Mouse (Mus musculus) forebrain, embryonic 13.5 days (tissue): ENCODE measurements around the gene Kidins220. TPM values are rescaled to one million over a fixed set of nuclear protein-coding genes. Genes with fewer than 3 reads are reported as not detected.
A peak's percentile ranks its signal among the peaks of the same experiment; 100 is the strongest.

Source experiments
- ATAC-seq: fragments of 200-750 bp; cut with Nextera tagmentation; 2 replicates; pipeline ENCODE4 v1.8.0; 2017
- H3K27ac ChIP-seq: fragments of 300-500 bp; sonication (generic); 2 replicates; pipeline ENCODE4 v1.5.1; 2015; ENCODE audit warnings: inconsistent platforms, mild to moderate bottlenecking, moderate library complexity
- H3K27me3 ChIP-seq: fragments of 300-500 bp; sonication (generic); 2 replicates; pipeline ENCODE4 v1.6.1; 2015; ENCODE audit warnings: mild to moderate bottlenecking, inconsistent platforms
- H3K36me3 ChIP-seq: fragments of 300-500 bp; sonication (generic); 2 replicates; pipeline ENCODE4 v1.6.1; 2015; ENCODE audit warnings: mild to moderate bottlenecking, inconsistent platforms; ENCODE audit not compliant: poor library complexity, severe bottlenecking
- H3K4me1 ChIP-seq: fragments of 300-500 bp; sonication (generic); 2 replicates; pipeline ENCODE4 v1.6.1; 2015; ENCODE audit warnings: inconsistent platforms
- H3K4me2 ChIP-seq: fragments of 300-500 bp; sonication (generic); 2 replicates; pipeline ENCODE4 v1.6.1; 2015; ENCODE audit warnings: inconsistent platforms, mild to moderate bottlenecking, moderate library complexity
- H3K4me3 ChIP-seq: fragments of 300-500 bp; sonication (generic); 2 replicates; pipeline ENCODE4 v1.5.1; 2015; ENCODE audit warnings: mild to moderate bottlenecking, inconsistent platforms
- H3K9ac ChIP-seq: fragments of 300-500 bp; sonication (generic); 2 replicates; pipeline ENCODE4 v1.6.1; 2015; ENCODE audit warnings: mild to moderate bottlenecking, inconsistent platforms
- H3K9me3 ChIP-seq: fragments of 300-500 bp; sonication (generic); replicated peaks from 2 replicates; pipeline ENCODE4 v1.6.1; 2016; ENCODE audit warnings: inconsistent platforms
- WGBS: fragments of 180-500 bp; shearing (Covaris S2); methylation state at CpG from one replicate; pipeline ENCODE4 v1.1.7; 2015; 5-methylcytosine and 5-hydroxymethylcytosine counted together
- polyA plus RNA-seq: library from polyadenylated mRNA; unstranded; fragments of >200 nt; fragmentation: Nextera tagmentation; extraction: Ambion mirVana; gene quantifications from 2 replicates; pipeline ENCODE4 v1.2.1, GENCODE M21; 2015

Kidins220 gene
- polyA plus RNA-seq, result 72.4 and 88.3 TPM in 2 replicates

DNA sequence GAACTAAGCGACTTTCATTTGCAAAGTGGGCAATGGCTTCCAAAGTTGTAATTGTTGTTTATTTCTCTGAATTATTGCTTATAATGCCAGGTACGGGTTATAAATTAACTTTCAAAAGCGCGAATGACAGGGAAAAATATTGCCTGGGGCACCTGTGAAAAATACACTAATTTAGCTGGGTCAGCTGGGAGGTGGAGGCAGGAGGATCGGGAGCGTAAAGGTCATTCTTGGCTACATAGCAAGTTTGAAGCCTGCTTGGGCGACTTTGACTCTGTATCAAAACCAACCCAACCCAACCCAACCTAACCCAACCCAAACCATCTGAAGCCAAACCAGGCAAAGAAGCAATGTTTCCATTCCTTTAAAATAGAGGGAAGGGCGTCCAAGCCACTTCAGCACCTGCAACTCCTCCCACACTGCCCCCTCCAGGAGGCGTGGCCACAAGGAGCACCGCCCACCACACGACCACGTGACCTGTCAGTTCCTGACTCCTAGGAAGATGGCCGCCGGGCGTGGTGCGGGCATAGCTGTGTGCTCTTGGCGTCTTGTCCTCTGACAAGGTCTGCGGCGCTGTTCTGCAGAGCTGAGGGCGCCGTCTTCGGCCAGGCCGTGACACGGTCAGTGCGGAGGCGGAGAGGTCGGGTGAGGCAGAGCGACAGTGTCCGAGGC lies at the start of gene Kidins220:
Kidins220 (plus strand) TSS at position 480 of the 669 bp plus-strand sequence.
- Histone ChIP-seq H3K4me3 (peak within 1 kb of the TSS; percentile 83), H3K27ac (peak within 1 kb of the TSS; percentile 93), H3K27me3 (no peaks in the 10 kb centered on the region), H3K9ac (peak within 1 kb of the TSS; percentile 87), H3K36me3 (no peaks in the 10 kb centered on the region), H3K9me3 (no peaks in the 10 kb centered on the region), H3K4me1 (peaks cover 14% of the 10 kb centered on the region), H3K4me2 (peak within 1 kb of the TSS; percentile 60)
- ATAC-seq, result peak; percentile 95
- 17% methylated on average over 29 of the region's 29 CpGs for WGBS

DNA sequence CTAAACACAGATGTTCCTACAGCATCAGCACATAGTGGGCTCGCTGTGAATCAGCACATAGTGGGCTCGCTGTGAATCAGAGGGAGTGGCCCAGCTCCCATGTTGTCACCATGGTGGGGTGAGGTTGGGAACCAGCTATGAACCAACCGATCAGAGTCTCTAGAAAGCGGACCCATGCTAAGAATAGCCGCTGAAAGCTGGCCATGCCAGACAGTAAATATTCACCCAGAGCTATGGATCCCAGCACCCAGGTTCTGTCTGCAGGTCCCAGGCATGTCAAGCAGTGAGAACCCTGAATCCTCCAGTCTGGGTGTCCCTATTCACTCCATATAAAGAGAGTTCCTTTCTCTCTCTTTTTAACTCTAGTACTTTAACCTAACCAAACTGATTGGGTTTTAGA lies 49.4 kb upstream of the Kidins220 start:
- no peak overlapping the region for H3K4me2 ChIP-seq
- H3K4me1 ChIP-seq, result peaks cover 16% of the 10 kb centered on the region
- no peaks in the 10 kb centered on the region for H3K27me3 ChIP-seq
- ATAC-seq, result no peak
- H3K36me3 ChIP-seq, result peaks cover 7% of the 10 kb centered on the region; the same call in 1 of the 2 replicates
- 83% methylated on average over 5 of the region's 5 CpGs for WGBS
- no peak overlapping the region for H3K9ac ChIP-seq
- no peak overlapping the region for H3K4me3 ChIP-seq
- H3K27ac ChIP-seq, result no peak overlapping the region
- no peaks in the 10 kb centered on the region for H3K9me3 ChIP-seq

DNA sequence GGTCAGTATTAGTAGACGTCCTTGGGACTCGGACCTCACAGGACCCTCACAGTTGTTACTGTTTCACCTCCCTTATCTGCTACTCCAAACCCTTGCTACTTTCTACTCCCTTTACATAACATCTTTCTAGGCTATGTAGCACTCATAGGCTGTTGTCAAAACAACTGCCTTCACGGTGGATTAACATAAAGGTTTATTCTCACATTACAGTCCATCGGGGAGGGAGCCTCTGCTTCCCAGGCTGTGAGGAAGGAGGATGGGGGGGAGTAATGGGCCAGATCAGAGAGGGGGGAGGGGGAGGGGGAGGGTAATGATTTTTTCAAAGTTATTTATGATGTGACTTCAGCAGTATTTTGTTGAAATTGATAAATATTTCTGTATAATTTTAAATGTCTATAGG lies 49.0 kb upstream of the Kidins220 start:
- Histone ChIP-seq H3K27ac (no peak overlapping the region), H3K4me3 (no peak overlapping the region), H3K9me3 (no peaks in the 10 kb centered on the region), H3K36me3 (peaks cover 7% of the 10 kb centered on the region; the same call in 1 of the 2 replicates), H3K9ac (no peak overlapping the region), H3K4me1 (peaks cover 16% of the 10 kb centered on the region), H3K27me3 (no peaks in the 10 kb centered on the region), H3K4me2 (no peak overlapping the region)
- ATAC-seq, result no peak
- WGBS, result 51% methylated on average over 4 of the region's 4 CpGs

DNA sequence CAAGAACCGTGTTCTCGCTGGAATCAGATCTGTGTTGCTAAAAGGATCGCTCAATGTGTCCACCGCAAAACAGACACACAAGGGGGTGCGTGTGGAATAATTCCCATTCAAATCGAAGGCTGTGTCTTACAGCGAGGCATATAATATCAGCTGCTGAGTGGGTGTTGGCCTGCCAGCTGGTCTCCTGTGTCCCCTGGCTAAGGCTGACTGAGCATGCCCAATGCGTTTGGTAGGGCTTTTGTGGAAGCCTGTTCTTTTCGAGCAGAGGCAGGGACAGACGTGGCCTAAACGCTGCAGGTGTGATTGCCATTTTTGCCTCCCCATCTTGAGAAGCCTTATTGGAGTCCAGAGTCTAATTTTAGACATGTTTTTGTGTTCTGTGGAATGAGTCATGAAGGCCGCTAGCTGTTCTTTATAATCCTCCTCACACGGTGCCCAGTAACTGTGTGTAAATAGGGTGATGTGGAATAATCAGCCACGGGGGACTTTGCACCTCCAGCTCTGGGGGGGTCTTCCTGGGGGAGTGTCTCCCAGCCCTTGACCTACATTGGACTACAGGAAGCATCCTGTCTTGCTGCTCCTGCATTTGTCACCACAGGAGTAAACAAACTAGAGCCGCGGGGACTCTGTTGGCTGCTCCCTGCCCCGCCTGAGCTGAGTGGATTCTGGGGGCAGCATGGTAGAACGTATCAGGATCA lies 46.5 kb upstream of the Kidins220 start:
- 0 out of 2 replicates have a peak, but pooled peaks have one; percentile 37 for ATAC-seq
- H3K4me2 ChIP-seq, result no peak overlapping the region
- H3K9ac ChIP-seq, result no peak overlapping the region
- H3K4me3 ChIP-seq, result no peak overlapping the region
- peaks cover 13% of the 10 kb centered on the region for H3K36me3 ChIP-seq
- H3K9me3 ChIP-seq, result no peaks in the 10 kb centered on the region
- peak overlapping the region; percentile 41 for H3K27ac ChIP-seq
- H3K4me1 ChIP-seq, result peaks cover 23% of the 10 kb centered on the region
- WGBS, result 62% methylated on average over 18 of the region's 18 CpGs
- H3K27me3 ChIP-seq, result no peaks in the 10 kb centered on the region

DNA sequence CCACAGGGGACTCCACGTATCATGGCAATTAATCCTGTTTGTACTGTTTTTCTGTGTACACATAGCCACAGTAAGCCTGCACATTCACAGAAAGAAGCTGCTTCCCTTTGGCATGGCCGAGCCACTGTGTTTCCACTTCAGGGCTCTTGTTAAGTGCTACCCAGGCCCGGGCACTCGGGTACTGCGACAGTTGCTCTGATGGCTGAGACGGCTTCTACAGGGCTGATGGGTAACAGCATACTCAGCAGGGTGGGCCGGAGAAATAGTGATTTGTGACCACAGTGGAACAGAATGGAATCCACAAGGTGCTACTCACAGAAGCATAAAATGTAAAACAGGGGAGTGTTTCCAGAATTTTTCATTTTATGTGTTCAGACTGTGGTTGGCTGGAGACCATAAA lies 45.7 kb upstream of the Kidins220 start:
- Histone ChIP-seq H3K27ac (peak overlapping the region; percentile 41), H3K4me1 (peaks cover 30% of the 10 kb centered on the region), H3K9me3 (no peaks in the 10 kb centered on the region), H3K9ac (no peak overlapping the region), H3K27me3 (no peaks in the 10 kb centered on the region), H3K4me2 (no peak overlapping the region), H3K36me3 (peaks cover 13% of the 10 kb centered on the region), H3K4me3 (no peak overlapping the region)
- 72% methylated on average over 7 of the region's 7 CpGs for WGBS
- ATAC-seq, result no peak

DNA sequence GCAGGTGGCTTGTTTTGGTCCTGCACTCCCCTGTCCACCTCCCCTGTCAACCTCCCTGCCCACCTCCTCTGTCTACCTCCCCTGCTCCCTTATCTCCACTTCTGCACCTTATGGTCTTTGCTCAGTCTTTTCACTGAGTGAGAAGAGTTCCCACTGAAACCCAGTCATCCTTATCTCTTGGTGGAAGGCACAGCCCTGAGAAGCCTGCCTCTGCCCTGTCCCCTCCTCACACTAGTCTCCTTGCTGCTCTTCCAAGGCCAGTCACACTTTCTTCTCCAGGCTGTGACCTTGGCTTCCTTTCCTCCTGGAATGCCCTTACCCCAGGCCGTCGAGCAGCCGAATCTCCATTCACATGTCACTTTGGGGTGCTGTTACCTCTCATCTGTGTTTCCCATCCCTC lies 44.0 kb upstream of the Kidins220 start:
- peaks cover 30% of the 10 kb centered on the region for H3K4me1 ChIP-seq
- H3K9ac ChIP-seq, result no peak overlapping the region

DNA sequence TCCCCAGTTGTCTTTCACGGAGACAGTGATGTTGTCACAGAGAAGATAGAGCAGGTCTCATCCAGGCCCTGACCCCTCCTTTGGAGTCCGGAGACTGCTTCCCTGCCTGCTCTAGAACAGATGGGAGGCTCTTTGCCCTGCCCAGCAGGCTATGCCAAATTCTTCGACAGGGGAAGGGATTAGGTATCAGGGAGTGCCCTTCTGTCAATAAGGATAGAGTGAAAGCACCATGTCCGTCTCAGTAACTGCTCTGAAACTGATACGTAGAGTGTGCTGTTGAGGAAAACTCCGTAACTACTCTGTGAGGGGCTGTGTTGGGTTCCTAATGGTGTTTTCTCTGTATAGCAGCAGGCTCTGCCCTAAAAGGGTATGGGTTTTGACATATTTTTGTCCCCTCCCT lies 42.6 kb upstream of the Kidins220 start:
- Histone ChIP-seq H3K9me3 (no peaks in the 10 kb centered on the region), H3K27ac (no peak overlapping the region), H3K36me3 (peaks cover 18% of the 10 kb centered on the region), H3K27me3 (no peaks in the 10 kb centered on the region), H3K4me1 (peaks cover 30% of the 10 kb centered on the region), H3K9ac (no peak overlapping the region), H3K4me3 (no peak overlapping the region), H3K4me2 (no peak overlapping the region)
- ATAC-seq, result no peak
- WGBS, result 68% methylated on average over 6 of the region's 6 CpGs

More for the DNA sequence above, 44.0 kb upstream of the Kidins220 start:
- Histone ChIP-seq H3K4me2 (no peak overlapping the region), H3K27me3 (no peaks in the 10 kb centered on the region), H3K27ac (no peak overlapping the region), H3K9me3 (no peaks in the 10 kb centered on the region), H3K36me3 (peaks cover 13% of the 10 kb centered on the region), H3K4me3 (no peak overlapping the region)
- WGBS, result 86% methylated on average over 3 of the region's 3 CpGs
- no peak for ATAC-seq

DNA sequence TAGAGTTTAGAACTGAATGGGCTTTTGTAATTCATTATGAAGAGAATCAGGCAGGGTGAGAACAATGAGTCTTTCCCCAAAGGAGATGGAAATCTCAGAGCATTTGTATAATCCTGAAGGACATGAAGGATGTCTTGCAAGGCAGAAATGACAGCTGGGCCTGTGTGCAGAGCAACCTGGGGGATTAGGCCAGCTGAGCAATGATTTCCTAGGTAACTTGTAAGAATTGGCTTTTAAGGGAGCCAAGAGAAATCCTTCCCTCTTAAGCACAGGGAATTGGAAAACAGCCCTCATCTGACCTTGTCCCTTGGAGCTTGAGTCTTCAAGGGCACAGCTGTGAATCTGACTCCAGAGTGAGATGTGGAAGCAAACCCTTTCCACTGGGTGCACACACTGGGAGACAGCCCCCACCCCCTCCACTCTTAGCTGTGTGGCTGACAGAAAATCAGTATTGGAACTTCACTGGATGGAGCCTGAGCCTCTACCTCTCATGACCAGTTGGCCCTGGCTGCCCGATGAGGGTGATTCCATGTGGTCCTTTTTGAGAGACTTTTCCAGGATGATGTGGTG lies 41.4 kb upstream of the Kidins220 start:
- Histone ChIP-seq H3K9me3 (no peaks in the 10 kb centered on the region), H3K27me3 (no peaks in the 10 kb centered on the region), H3K4me2 (no peak overlapping the region), H3K4me3 (no peak overlapping the region), H3K27ac (no peak overlapping the region), H3K36me3 (peaks cover 18% of the 10 kb centered on the region), H3K4me1 (peaks cover 21% of the 10 kb centered on the region), H3K9ac (no peak overlapping the region)
- no peak for ATAC-seq
- WGBS, result 93% methylated on average over 1 of the region's 1 CpGs

DNA sequence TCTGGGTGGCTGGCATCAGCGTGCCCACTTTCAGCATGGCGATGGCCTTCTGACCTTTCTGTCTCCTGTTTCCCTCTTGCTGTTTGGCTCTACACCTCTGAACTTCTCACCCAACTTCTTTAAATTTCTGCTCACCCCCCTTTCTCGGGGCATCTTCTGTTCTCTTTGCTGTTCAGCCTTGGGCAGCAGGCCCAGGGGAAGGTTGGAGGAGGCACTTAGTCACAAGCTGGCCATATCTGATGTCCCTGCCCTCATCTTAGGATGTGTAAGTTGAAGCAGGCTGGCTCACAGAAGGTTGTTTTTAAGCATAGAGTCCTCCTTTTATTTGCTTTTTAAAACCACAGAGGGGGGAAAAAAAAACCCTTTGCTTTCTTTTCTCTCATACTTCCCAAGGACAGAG lies 40.7 kb upstream of the Kidins220 start:
- Histone ChIP-seq H3K36me3 (peaks cover 14% of the 10 kb centered on the region), H3K4me1 (peaks cover 14% of the 10 kb centered on the region), H3K9ac (no peak overlapping the region), H3K9me3 (no peaks in the 10 kb centered on the region), H3K27ac (no peak overlapping the region), H3K4me3 (no peak overlapping the region), H3K27me3 (no peaks in the 10 kb centered on the region), H3K4me2 (no peak overlapping the region)
- ATAC-seq, result no peak
- WGBS, result 90% methylated on average over 3 of the region's 3 CpGs

DNA sequence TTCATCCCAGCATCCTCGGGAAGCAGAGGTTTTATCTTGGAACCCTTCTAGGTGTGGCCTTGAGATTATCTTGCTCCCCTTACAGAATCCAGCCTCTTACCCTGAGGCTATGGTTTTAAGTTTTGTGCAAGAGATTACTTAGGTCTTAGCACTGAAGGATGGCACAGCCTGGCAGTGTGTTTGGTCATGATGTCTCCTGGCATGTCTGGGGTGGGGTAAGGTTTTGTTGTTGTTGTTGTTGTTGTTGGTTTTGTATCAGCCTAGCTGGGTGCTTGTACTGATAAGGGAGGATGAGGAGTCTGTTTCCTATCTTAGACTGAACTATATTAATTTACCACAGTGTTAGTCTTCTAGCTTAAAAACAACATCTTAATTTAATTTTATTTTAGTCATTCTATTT lies 38.4 kb upstream of the Kidins220 start:
- Histone ChIP-seq H3K4me1 (peaks cover 13% of the 10 kb centered on the region), H3K27ac (no peak overlapping the region), H3K9ac (no peak overlapping the region), H3K27me3 (no peaks in the 10 kb centered on the region), H3K4me2 (no peak overlapping the region), H3K9me3 (no peaks in the 10 kb centered on the region), H3K4me3 (no peak overlapping the region), H3K36me3 (peaks cover 35% of the 10 kb centered on the region)
- ATAC-seq, result no peak
- 50% methylated on average over 1 of the region's 1 CpGs for WGBS

DNA sequence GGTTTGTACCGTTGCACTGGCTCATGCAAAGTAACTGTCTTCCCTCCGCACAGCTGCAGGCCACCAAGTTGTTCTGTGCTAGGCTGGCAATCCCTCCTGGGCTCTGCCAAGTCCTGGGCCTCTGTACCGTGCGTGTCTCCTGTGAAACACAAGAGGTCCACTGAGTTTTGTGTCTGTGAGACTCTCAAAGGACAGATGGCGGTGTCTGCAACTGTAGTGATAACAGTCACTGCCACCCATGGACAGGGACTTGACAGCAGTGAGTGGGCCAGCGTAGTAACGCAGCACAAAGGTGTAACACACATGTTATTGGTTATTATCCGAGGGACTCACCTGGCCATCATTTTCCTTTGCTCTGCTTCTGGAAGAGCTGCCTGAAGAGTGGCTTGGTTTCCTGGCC lies 35.4 kb upstream of the Kidins220 start:
- Histone ChIP-seq H3K36me3 (peaks cover 56% of the 10 kb centered on the region), H3K4me1 (no peaks in the 10 kb centered on the region), H3K4me2 (no peak overlapping the region), H3K9me3 (no peaks in the 10 kb centered on the region), H3K27ac (no peak overlapping the region), H3K9ac (no peak overlapping the region), H3K27me3 (no peaks in the 10 kb centered on the region), H3K4me3 (no peak overlapping the region)
- ATAC-seq, result no peak
- 94% methylated on average over 8 of the region's 8 CpGs for WGBS

DNA sequence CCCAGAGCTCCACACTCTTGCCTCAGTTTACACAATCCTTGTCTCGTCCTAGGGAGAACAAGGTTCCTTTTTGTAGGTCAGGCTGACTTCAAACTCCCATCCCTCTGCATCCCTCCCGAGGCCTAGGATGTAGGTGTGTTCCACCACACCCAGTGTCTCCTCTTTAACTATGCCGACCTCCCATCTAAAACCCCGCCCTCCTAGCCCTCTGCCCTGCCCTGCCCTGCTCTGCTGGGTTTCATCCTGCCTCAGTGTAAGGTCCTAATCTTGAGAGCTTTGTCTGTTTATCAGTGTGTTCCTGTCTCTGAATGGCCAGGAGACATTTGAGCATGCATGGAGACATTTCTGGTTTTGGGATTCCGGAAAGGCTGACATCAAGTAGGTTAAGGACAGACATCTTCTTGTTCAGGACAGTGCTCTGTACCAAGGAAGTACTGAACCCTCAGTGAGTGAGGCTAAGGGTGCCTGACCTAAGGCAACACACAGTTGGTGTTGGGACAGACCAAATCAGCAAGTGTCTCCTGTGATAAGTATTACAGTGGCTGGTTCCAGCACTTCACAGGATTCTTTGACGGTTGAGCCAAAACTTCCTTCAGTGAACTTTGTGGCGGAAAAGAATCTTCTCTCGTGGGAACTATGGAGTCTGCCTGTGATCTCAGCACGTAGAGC lies 32.0 kb upstream of the Kidins220 start:
- H3K27ac ChIP-seq, result no peak overlapping the region
- H3K9me3 ChIP-seq, result no peaks in the 10 kb centered on the region
- 86% methylated on average over 9 of the region's 9 CpGs for WGBS
- H3K9ac ChIP-seq, result no peak overlapping the region
- no peak overlapping the region for H3K4me3 ChIP-seq
- H3K27me3 ChIP-seq, result no peaks in the 10 kb centered on the region
- H3K36me3 ChIP-seq, result peaks cover 62% of the 10 kb centered on the region
- no peak for ATAC-seq
- H3K4me1 ChIP-seq, result no peaks in the 10 kb centered on the region
- no peak overlapping the region for H3K4me2 ChIP-seq
